Mouse (Mus musculus): ENCODE measurements around the gene Hirip3. TPM values are rescaled to one million over a fixed set of nuclear protein-coding genes. Genes with fewer than 3 reads are reported as not detected.

The Hirip3 gene
- polyA plus RNA-seq, 1 experiment from 2014 or later: 32.6 TPM

GRCm38 (mm10) chr7:126825403-126825802, 36.4 kb upstream of the Hirip3 start:
- H3K4me3 ChIP-seq (ENCODE audit: low read length): no peak overlapping the region
- H3K4me2 ChIP-seq (replicated peaks; ENCODE audit: low read depth, low read length): no peak overlapping the region
- ATAC-seq (ENCODE audit: low FRiP score, low TSS enrichment): no peak
- H3K9ac ChIP-seq (replicated peaks; ENCODE audit: low read length): no peak overlapping the region
- no peaks in the 10 kb centered on the region for H3K9me3 ChIP-seq (ENCODE audit: low read length)
- H3K36me3 ChIP-seq (ENCODE audit: insufficient read depth, low read length): no peaks in the 10 kb centered on the region
- peaks cover 21% of the 10 kb centered on the region for H3K27me3 ChIP-seq (ENCODE audit: insufficient read depth, low read length)
- peaks cover 7% of the 10 kb centered on the region for H3K4me1 ChIP-seq (ENCODE audit: insufficient read depth, low read length)
- H3K27ac ChIP-seq (ENCODE audit: low read length): no peak overlapping the region
- WGBS: 26% methylated on average over 8 of the region's 8 CpGs

DNA sequence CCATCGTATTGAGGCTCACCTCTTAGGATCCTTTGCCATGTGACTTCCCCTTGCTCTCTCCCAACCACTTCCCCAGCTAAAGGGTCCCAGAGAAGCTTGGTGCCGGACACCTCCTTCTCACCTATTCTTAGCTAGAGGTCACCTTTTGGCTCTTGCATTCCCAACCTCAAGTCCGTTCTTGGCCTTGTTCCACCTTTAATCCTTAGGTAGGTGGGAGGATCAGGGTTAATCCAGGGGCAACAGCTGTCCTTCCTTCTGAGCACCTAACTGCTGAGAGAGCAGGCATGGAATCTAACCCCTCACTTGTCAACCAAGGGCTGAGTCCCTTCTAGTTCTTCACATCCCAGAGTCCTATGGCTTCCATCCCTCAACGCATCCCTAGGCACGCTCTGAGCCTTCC, 35.8 kb upstream of the Hirip3 start:
- ATAC-seq (ENCODE audit: low FRiP score, low TSS enrichment): no peak
- Histone ChIP-seq H3K4me3 (ENCODE audit: low read length) (no peak overlapping the region), H3K36me3 (ENCODE audit: insufficient read depth, low read length) (no peaks in the 10 kb centered on the region), H3K4me2 (replicated peaks; ENCODE audit: low read depth, low read length) (no peak overlapping the region), H3K9ac (replicated peaks; ENCODE audit: low read length) (no peak overlapping the region), H3K27ac (ENCODE audit: low read length) (no peak overlapping the region), H3K9me3 (ENCODE audit: low read length) (no peaks in the 10 kb centered on the region), H3K4me1 (ENCODE audit: insufficient read depth, low read length) (peaks cover 7% of the 10 kb centered on the region), H3K27me3 (ENCODE audit: insufficient read depth, low read length) (peaks cover 21% of the 10 kb centered on the region)
- WGBS: 73% methylated on average over 5 of the region's 5 CpGs

GRCm38 (mm10) chr7:126831539-126831938, 30.2 kb upstream of the Hirip3 start, which contains the start of gene 4930451I11Rik:
4930451I11Rik (minus strand) TSS chr7:126831639.
- Histone ChIP-seq H3K27ac (ENCODE audit: low read length) (no peak within 1 kb of the TSS), H3K9ac (replicated peaks; ENCODE audit: low read length) (peak within 1 kb of the TSS; percentile 52; the same call in 1 of the 2 replicates), H3K4me1 (ENCODE audit: insufficient read depth, low read length) (peaks cover 13% of the 10 kb centered on the region), H3K4me2 (replicated peaks; ENCODE audit: low read depth, low read length) (peak within 1 kb of the TSS; percentile 53), H3K27me3 (ENCODE audit: insufficient read depth, low read length) (peaks cover 2% of the 10 kb centered on the region; the same call in 1 of the 2 replicates), H3K4me3 (ENCODE audit: low read length) (peak within 1 kb of the TSS; percentile 38), H3K9me3 (ENCODE audit: low read length) (no peaks in the 10 kb centered on the region), H3K36me3 (ENCODE audit: insufficient read depth, low read length) (no peaks in the 10 kb centered on the region)
- 57% methylated on average over 5 of the region's 5 CpGs for WGBS
- ATAC-seq (ENCODE audit: low FRiP score, low TSS enrichment): peak; percentile 8; the same call in 1 of the 2 replicates

- peak overlapping the region; percentile 38 for H3K4me3 ChIP-seq (ENCODE audit: low read length)
- H3K4me2 ChIP-seq (replicated peaks; ENCODE audit: low read depth, low read length): peak overlapping the region; percentile 53
- H3K9me3 ChIP-seq (ENCODE audit: low read length): no peaks in the 10 kb centered on the region
- 1% methylated on average over 21 of the region's 21 CpGs for WGBS
- no peaks in the 10 kb centered on the region for H3K36me3 ChIP-seq (ENCODE audit: insufficient read depth, low read length)
- no peak overlapping the region for H3K27ac ChIP-seq (ENCODE audit: low read length)
- H3K27me3 ChIP-seq (ENCODE audit: insufficient read depth, low read length): peaks cover 2% of the 10 kb centered on the region; the same call in 1 of the 2 replicates
- ATAC-seq (ENCODE audit: low FRiP score, low TSS enrichment): peak; percentile 88
- H3K9ac ChIP-seq (replicated peaks; ENCODE audit: low read length): peak overlapping the region; percentile 52; the same call in 1 of the 2 replicates
- H3K4me1 ChIP-seq (ENCODE audit: insufficient read depth, low read length): peaks cover 17% of the 10 kb centered on the region
Observed at GRCm38 (mm10) chr7:126832036-126832598, 29.7 kb upstream of the Hirip3 start.

DNA sequence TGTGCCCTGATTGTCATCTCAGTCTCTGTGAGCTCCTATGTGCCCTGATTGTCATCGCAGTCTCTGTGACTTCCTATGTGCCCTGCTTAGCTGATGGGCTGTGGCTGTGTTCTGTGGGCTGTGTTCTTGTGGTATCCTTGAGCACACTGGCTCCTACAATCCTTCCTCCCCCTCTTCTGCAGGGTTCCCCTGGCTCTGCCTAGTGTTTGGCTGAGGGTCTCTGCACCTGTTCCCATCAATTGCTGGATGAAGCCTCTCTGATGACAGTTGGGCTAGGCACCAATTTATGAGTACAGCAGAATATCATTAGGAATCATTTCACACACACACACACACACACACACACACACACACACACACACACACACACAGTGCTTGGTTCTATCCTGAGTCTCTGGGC, 28.5 kb upstream of the Hirip3 start:
- 83% methylated on average over 1 of the region's 1 CpGs for WGBS
- Histone ChIP-seq H3K27me3 (ENCODE audit: insufficient read depth, low read length) (peaks cover 2% of the 10 kb centered on the region; the same call in 1 of the 2 replicates), H3K4me2 (replicated peaks; ENCODE audit: low read depth, low read length) (no peak overlapping the region), H3K27ac (ENCODE audit: low read length) (no peak overlapping the region), H3K9me3 (ENCODE audit: low read length) (no peaks in the 10 kb centered on the region), H3K4me3 (ENCODE audit: low read length) (no peak overlapping the region), H3K4me1 (ENCODE audit: insufficient read depth, low read length) (peaks cover 17% of the 10 kb centered on the region), H3K36me3 (ENCODE audit: insufficient read depth, low read length) (no peaks in the 10 kb centered on the region), H3K9ac (replicated peaks; ENCODE audit: low read length) (no peak overlapping the region)
- ATAC-seq (ENCODE audit: low FRiP score, low TSS enrichment): no peak

DNA sequence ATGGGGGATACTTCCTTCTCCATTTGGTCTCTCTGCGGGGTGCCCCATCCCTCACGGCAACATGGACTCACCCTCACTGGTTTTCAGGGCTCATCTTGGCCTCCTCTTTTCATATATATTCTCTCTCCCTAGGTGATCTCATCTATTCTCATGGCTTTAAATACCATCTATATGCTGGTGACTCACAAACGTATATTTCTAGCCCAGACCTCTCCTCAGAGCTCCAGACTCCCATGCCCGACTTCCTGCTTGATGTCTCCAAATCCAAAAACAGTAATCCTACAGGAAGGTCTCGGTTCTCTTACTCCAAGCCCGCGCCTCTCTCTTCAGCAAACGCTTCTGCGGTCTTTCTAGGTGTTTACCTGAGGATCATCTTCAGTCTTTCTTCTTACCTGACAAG, 18.5 kb upstream of the Hirip3 start:
- no peaks in the 10 kb centered on the region for H3K36me3 ChIP-seq (ENCODE audit: insufficient read depth, low read length)
- peaks cover 3% of the 10 kb centered on the region; the same call in 1 of the 2 replicates for H3K9me3 ChIP-seq (ENCODE audit: low read length)
- H3K9ac ChIP-seq (replicated peaks; ENCODE audit: low read length): no peak overlapping the region
- H3K4me1 ChIP-seq (ENCODE audit: insufficient read depth, low read length): peaks cover 11% of the 10 kb centered on the region
- H3K4me2 ChIP-seq (replicated peaks; ENCODE audit: low read depth, low read length): no peak overlapping the region
- no peak for ATAC-seq (ENCODE audit: low FRiP score, low TSS enrichment)
- peaks cover 3% of the 10 kb centered on the region for H3K27me3 ChIP-seq (ENCODE audit: insufficient read depth, low read length)
- H3K4me3 ChIP-seq (ENCODE audit: low read length): no peak overlapping the region
- WGBS: 79% methylated on average over 9 of the region's 9 CpGs
- no peak overlapping the region for H3K27ac ChIP-seq (ENCODE audit: low read length)

DNA sequence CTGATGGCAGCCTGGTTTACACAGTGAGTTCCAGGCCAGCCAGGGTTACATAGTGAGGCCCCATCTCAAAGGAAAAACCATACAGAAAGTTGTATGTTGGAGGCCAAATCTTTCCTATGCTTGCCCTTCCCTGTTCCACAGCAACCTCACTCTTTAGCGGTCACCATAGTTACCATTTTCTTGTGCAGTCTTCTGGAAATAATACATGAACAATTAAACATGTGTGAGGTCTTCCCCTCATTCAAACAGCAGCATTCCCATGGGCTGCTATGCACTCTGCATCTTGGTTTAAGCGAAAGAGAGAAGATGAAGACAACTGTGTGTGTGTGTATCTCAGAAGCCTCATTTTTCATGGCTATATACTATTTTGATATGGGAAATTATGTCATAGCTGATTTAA, 16.3 kb upstream of the Hirip3 start:
- Histone ChIP-seq H3K4me3 (ENCODE audit: low read length) (no peak overlapping the region), H3K36me3 (ENCODE audit: insufficient read depth, low read length) (no peaks in the 10 kb centered on the region), H3K27ac (ENCODE audit: low read length) (no peak overlapping the region), H3K27me3 (ENCODE audit: insufficient read depth, low read length) (peaks cover 15% of the 10 kb centered on the region), H3K4me1 (ENCODE audit: insufficient read depth, low read length) (peaks cover 14% of the 10 kb centered on the region), H3K9me3 (ENCODE audit: low read length) (peaks cover 3% of the 10 kb centered on the region; the same call in 1 of the 2 replicates), H3K9ac (replicated peaks; ENCODE audit: low read length) (no peak overlapping the region), H3K4me2 (replicated peaks; ENCODE audit: low read depth, low read length) (no peak overlapping the region)
- WGBS: 88% methylated on average over 2 of the region's 2 CpGs
- ATAC-seq (ENCODE audit: low FRiP score, low TSS enrichment): no peak

GRCm38 (mm10) chr7:126847116-126847420, 14.7 kb upstream of the Hirip3 start, which contains the start of gene Doc2a:
Doc2a (plus strand) TSS chr7:126847416.
- Histone ChIP-seq H3K4me2 (replicated peaks; ENCODE audit: low read depth, low read length) (peak within 1 kb of the TSS; percentile 99), H3K9me3 (ENCODE audit: low read length) (no peaks in the 10 kb centered on the region), H3K4me3 (ENCODE audit: low read length) (peak within 1 kb of the TSS; percentile 57), H3K27me3 (ENCODE audit: insufficient read depth, low read length) (peaks cover 15% of the 10 kb centered on the region), H3K4me1 (ENCODE audit: insufficient read depth, low read length) (peaks cover 22% of the 10 kb centered on the region), H3K9ac (replicated peaks; ENCODE audit: low read length) (peak within 1 kb of the TSS; percentile 74), H3K36me3 (ENCODE audit: insufficient read depth, low read length) (peaks cover under 1% of the 10 kb centered on the region; the same call in 1 of the 2 replicates), H3K27ac (ENCODE audit: low read length) (no peak within 1 kb of the TSS)
- 26% methylated on average over 4 of the region's 4 CpGs for WGBS
- no peak for ATAC-seq (ENCODE audit: low FRiP score, low TSS enrichment)

- H3K9ac ChIP-seq (replicated peaks; ENCODE audit: low read length): peak overlapping the region; percentile 74
- H3K4me3 ChIP-seq (ENCODE audit: low read length): peak overlapping the region; percentile 57
- H3K9me3 ChIP-seq (ENCODE audit: low read length): no peaks in the 10 kb centered on the region
- H3K4me2 ChIP-seq (replicated peaks; ENCODE audit: low read depth, low read length): peak overlapping the region; percentile 99
- whole genome bisulfite sequencing: under 1% methylated on average over 48 of the region's 74 CpGs
- no peak overlapping the region for H3K27ac ChIP-seq (ENCODE audit: low read length)
- H3K36me3 ChIP-seq (ENCODE audit: insufficient read depth, low read length): peaks cover 7% of the 10 kb centered on the region
- H3K4me1 ChIP-seq (ENCODE audit: insufficient read depth, low read length): peaks cover 22% of the 10 kb centered on the region
- peaks cover 15% of the 10 kb centered on the region for H3K27me3 ChIP-seq (ENCODE audit: insufficient read depth, low read length)
- ATAC-seq (ENCODE audit: low FRiP score, low TSS enrichment): peak; percentile 40
Observed at GRCm38 (mm10) chr7:126847421-126848398, 14.1 kb upstream of the Hirip3 start.

Data from kidney, embryonic 16.5 days (tissue).